Mouse (Mus musculus) bone marrow, adult 2 months (tissue): ENCODE data around the gene Efcab11.

Source experiments
- CTCF ChIP-seq: fragments of 200-500 bp; IDR thresholded peaks from 2 replicates; pipeline ENCODE4 v1.5.1; 2011; ENCODE audit warnings: low read length, control low read depth; ENCODE audit not compliant: control insufficient read depth, insufficient read depth
- POLR2A ChIP-seq: fragments of 200-500 bp; IDR thresholded peaks from 2 replicates; pipeline ENCODE4 v1.6.1; 2011; ENCODE audit warnings: low read depth, mild to moderate bottlenecking, control low read depth, low read length, borderline replicate concordance; ENCODE audit not compliant: control insufficient read depth

DNA sequence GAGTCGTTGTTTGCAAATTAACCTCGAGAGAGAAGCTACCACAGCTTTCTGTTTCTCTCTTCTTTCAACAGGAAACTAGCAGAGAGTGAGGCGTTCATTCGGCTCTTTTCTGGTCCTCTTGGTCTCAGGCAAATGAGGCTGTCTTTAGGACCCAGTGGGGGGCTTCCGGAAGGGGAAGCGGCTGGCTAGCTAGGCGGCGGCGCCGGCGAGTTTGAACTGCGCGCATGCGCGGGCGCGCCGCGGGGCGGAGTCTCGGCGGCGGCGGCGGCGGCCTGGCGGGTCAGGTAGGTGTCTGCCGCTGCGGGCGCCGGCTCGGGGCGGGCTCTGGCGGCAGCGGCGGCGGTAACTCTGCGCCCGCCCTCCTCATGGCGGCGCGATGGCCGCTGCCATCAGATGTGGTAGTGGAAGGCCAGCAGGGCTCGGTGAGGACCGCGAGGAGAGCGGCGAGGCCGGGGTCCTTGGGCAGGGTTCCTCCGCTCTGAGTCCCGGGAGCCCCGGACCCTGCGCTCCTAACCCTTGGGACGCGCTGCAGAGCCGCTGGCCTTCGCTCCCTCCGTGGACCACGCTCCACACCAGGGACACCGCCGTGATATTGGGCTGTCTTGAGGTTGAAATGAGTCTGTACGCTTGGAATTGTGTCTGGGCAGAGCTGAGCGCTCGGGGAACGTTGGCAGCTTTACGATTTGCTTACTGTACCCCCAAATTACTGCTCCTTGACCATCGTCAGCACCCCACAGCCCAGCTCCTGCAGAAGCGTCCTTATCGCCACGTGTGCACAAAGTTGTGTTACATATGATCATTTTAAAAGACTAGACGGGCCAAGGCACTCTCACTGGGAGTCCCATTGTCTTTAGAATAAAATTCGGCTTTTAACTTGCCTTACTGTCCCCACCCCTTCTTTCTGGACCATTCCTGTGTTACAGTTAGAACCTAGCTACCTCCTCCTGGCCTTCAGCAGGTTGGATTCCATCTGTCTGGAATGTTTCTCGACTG lies at the start of gene Efcab11, which contains the start of gene Tdp1:
- TF ChIP-seq CTCF: no peak
- peak; percentile 90; the same call in 1 of the 2 replicates for TF ChIP-seq POLR2A
